Mouse (Mus musculus): ENCODE measurements at regions not wholly inside any gene's neighbourhood (a gene's known extent, or its start where the extent isn't known, plus 50 kb on each side); places are given as distances from the start of the nearest gene placed in this dataset.

- TF ChIP-seq CTCF (IDR thresholded peaks at IDR 0.05; ENCODE audit: borderline replicate concordance, insufficient read depth, low read length) (no peak), POLR2A (IDR thresholded peaks at IDR 0.05; ENCODE audit: low read depth, low read length) (no peak)
Measured at GRCm38 (mm10) chr13:32554601-32555000, 216.1 kb upstream of the Gmds start.
